Mouse (Mus musculus) bone marrow, adult 2 months (tissue): Measurements from ENCODE around the gene Shank3.

Experiments used
- CTCF ChIP-seq: fragments of 200-500 bp; IDR thresholded peaks from 2 replicates; pipeline ENCODE4 v1.5.1; 2011; ENCODE audit warnings: low read length, control low read depth; ENCODE audit not compliant: control insufficient read depth, insufficient read depth
- POLR2A ChIP-seq: fragments of 200-500 bp; IDR thresholded peaks from 2 replicates; pipeline ENCODE4 v1.6.1; 2011; ENCODE audit warnings: low read depth, mild to moderate bottlenecking, control low read depth, low read length, borderline replicate concordance; ENCODE audit not compliant: control insufficient read depth

DNA sequence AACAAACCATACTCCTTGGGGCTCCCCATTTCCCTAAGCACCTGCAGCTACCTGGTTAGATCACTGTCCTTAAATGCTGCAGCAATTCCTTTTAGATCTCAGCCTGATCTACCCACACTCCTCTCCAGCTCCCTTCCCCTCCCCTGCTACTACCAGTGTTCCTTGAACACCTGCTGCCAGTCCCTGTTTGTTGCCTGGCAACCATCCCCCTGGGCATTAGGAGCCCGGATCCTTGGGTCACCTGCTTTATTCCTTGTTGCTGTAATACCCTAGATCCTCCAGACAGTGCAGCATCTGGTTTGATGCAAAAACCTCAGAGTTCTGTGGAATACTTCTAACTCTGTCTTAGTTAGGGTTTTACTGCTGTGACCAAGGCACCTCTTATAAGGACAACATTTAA, 34.4 kb upstream of the Shank3 start:
- TF ChIP-seq CTCF = no peak
- no peak for TF ChIP-seq POLR2A
